In genomic region chr4:95177753-95178152, GRCm38 (mm10) we compare ENCODE assay signal across 20 mouse cellular contexts.
DNase-seq lines count a peak whose midpoint lies in the region; ATAC-seq and TF ChIP-seq lines count a peak whose summit lies in the region.
"Had no signal": no experiment of that assay in that cellular context is flagged by ENCODE, and none has a peak within 500 bp of the region (broad histone marks: within the 10 kb centered on the region; RNA-seq: fewer than 3 reads in every experiment).

No protein-coding gene starts in this region.

- H3K36me3 ChIP-seq in megakaryocyte, embryonic 14.5 days (replicated peaks; ENCODE audit: low read length) = no peaks in the 10 kb centered on the region
- H3K36me3 ChIP-seq in C2C12 (ENCODE audit: control insufficient read depth, insufficient read depth) (no peaks in the 10 kb centered on the region), myocyte (ENCODE audit: control insufficient read depth, insufficient read depth) (no peaks in the 10 kb centered on the region)
- H3K36me3 ChIP-seq in forebrain, postnatal 0 days (ENCODE audit: insufficient read depth) = no peaks in the 10 kb centered on the region
- H3K36me3 ChIP-seq: embryonic facial prominence, embryonic 15.5 days; forebrain, embryonic 12.5 days; heart, embryonic 12.5 days; hindbrain, embryonic 10.5 days had no signal

- ATAC-seq in megakaryocyte, adult 5-6 weeks (ENCODE audit: poor library complexity, severe bottlenecking) = no peak
- peak; percentile 76 for ATAC-seq in common myeloid progenitor, adult 5-6 weeks (replicated peaks; ENCODE audit: low read depth, poor library complexity, severe bottlenecking)
- no peak for ATAC-seq in forebrain, postnatal 0 days
- ATAC-seq: intestine, embryonic 16.5 days had no signal

- no peaks in the 10 kb centered on the region for H3K27me3 ChIP-seq in megakaryocyte, embryonic 14.5 days (replicated peaks)
- H3K27me3 ChIP-seq in C2C12 (ENCODE audit: control insufficient read depth, insufficient read depth, insufficient read length) (no peaks in the 10 kb centered on the region), myocyte (ENCODE audit: control insufficient read depth, insufficient read depth, insufficient read length) (no peaks in the 10 kb centered on the region)
- H3K27me3 ChIP-seq in forebrain, postnatal 0 days (ENCODE audit: insufficient read depth, low read length) = no peaks in the 10 kb centered on the region
- H3K27me3 ChIP-seq: embryonic facial prominence, embryonic 15.5 days; heart, embryonic 12.5 days had no signal

- 90% methylated on average over 2 of the region's 2 CpGs for whole genome bisulfite sequencing in forebrain, postnatal 0 days

- H3K9me3 ChIP-seq in megakaryocyte, embryonic 14.5 days = no peaks in the 10 kb centered on the region
- no peaks in the 10 kb centered on the region for H3K9me3 ChIP-seq in forebrain, postnatal 0 days (ENCODE audit: low read length)
- H3K9me3 ChIP-seq: embryonic facial prominence, embryonic 15.5 days; forebrain, embryonic 12.5 days; heart, embryonic 12.5 days; hindbrain, embryonic 10.5 days had no signal

- H3ac ChIP-seq in C2C12 (ENCODE audit: control insufficient read depth, insufficient read length, low read depth) (peak overlapping the region; percentile 12), myocyte (ENCODE audit: control insufficient read depth, insufficient read length) (no peak overlapping the region)

- H3K4me1 ChIP-seq in megakaryocyte, embryonic 14.5 days = peaks cover 57% of the 10 kb centered on the region
- no peaks in the 10 kb centered on the region for H3K4me1 ChIP-seq in forebrain, postnatal 0 days (ENCODE audit: insufficient read depth)
- H3K4me1 ChIP-seq: embryonic facial prominence, embryonic 15.5 days; forebrain, embryonic 12.5 days had no signal

- H3K79me2 ChIP-seq in C2C12 (ENCODE audit: control insufficient read depth, insufficient read depth) (no peaks in the 10 kb centered on the region), myocyte (ENCODE audit: control insufficient read depth, insufficient read depth) (no peaks in the 10 kb centered on the region)

- TF ChIP-seq CTCF in C2C12 (IDR thresholded peaks at IDR 0.05; ENCODE audit: control insufficient read depth, insufficient read depth, insufficient read length) = no peak
- no peak for TF ChIP-seq CTCF in forebrain, postnatal 0 days (IDR thresholded peaks at IDR 0.05; ENCODE audit: low read depth)

- no peak overlapping the region for H3K9ac ChIP-seq in forebrain, postnatal 0 days
- H3K9ac ChIP-seq: embryonic facial prominence, embryonic 15.5 days; forebrain, embryonic 12.5 days; heart, embryonic 12.5 days; hindbrain, embryonic 14.5 days had no signal

- peak overlapping the region; percentile 72 for H3K4me3 ChIP-seq in megakaryocyte, embryonic 14.5 days (replicated peaks)
- H3K4me3 ChIP-seq in C2C12 (ENCODE audit: insufficient read depth, poor library complexity, severe bottlenecking) (no peak overlapping the region), myocyte (no peak overlapping the region)
- H3K4me3 ChIP-seq in forebrain, postnatal 0 days (ENCODE audit: low read depth, low read length) = no peak overlapping the region
- H3K4me3 ChIP-seq: embryonic facial prominence, embryonic 15.5 days; forebrain, embryonic 12.5 days; gastrocnemius, adult 2 months; heart, embryonic 12.5 days; hindbrain, embryonic 10.5 days had no signal

- no peak for TF ChIP-seq POLR2A in myocyte (IDR thresholded peaks at IDR 0.05; ENCODE audit: insufficient read length, low read depth)

- H3K27ac ChIP-seq in forebrain, postnatal 0 days (ENCODE audit: low read depth, low read length) = no peak overlapping the region
- H3K27ac ChIP-seq: embryonic facial prominence, embryonic 15.5 days; forebrain, embryonic 12.5 days; gastrocnemius, adult 2 months; hindbrain, embryonic 10.5 days; hindbrain, embryonic 14.5 days had no signal

- DNase-seq in cerebellum, postnatal 14 days = no peak
- no peak for DNase-seq in liver
- no peak for DNase-seq in forebrain, postnatal 0 days
- DNase-seq: adrenal gland, postnatal 14 days; cerebellum, adult 18-20 months; cerebellum, adult 9-11 months; embryo, embryonic 11 days; gastrocnemius, adult 2 months; heart, adult 18-20 months had no signal

- peak overlapping the region; percentile 39 for H3K4me2 ChIP-seq in myocyte (ENCODE audit: low read depth)
- no peak overlapping the region for H3K4me2 ChIP-seq in forebrain, postnatal 0 days (ENCODE audit: low read depth)
- H3K4me2 ChIP-seq: embryonic facial prominence, embryonic 15.5 days; forebrain, embryonic 12.5 days; heart, embryonic 12.5 days; hindbrain, embryonic 14.5 days had no signal

- H3K79me3 ChIP-seq in C2C12 (ENCODE audit: low read depth) = no peaks in the 10 kb centered on the region

TF ChIP-seq in C2C12, 6 proteins besides CTCF, POLR2A, EP300 and RAD21:
- TF ChIP-seq FOSL1 (IDR thresholded peaks at IDR 0.05; ENCODE audit: insufficient read depth, low read length, poor library complexity, severe bottlenecking) (no peak), MYOD1 (IDR thresholded peaks at IDR 0.05; ENCODE audit: control insufficient read depth, insufficient read length, low read depth) (peak; percentile 63), MYOG (IDR thresholded peaks at IDR 0.05; ENCODE audit: control insufficient read depth, extremely low read depth, insufficient read length) (no peak)

TF ChIP-seq in myocyte, 11 proteins besides CTCF, POLR2A, EP300 and RAD21:
- TF ChIP-seq CEBPB (IDR thresholded peaks at IDR 0.05; ENCODE audit: insufficient read depth, poor library complexity, severe bottlenecking) (no peak), USF1 (IDR thresholded peaks at IDR 0.05; ENCODE audit: low read depth) (no peak), MYOD1 (IDR thresholded peaks at IDR 0.05; ENCODE audit: control insufficient read depth in 1 of 3, insufficient read length in 2 of 3, low read depth in 2 of 3) (peak in 2 of 3 experiments; percentile 46 to 57), MYOG (IDR thresholded peaks at IDR 0.05; ENCODE audit: control insufficient read depth in 1 of 3, insufficient read depth in 1 of 3, insufficient read length in 2 of 3, low read depth in 2 of 3) (peak in 1 of 3 experiments; percentile 35), MAX (IDR thresholded peaks at IDR 0.05; ENCODE audit: low read depth) (no peak), TCF12 (IDR thresholded peaks at IDR 0.05; ENCODE audit: insufficient read depth, poor library complexity, severe bottlenecking) (no peak), TCF3 (IDR thresholded peaks at IDR 0.05; ENCODE audit: insufficient read length, low read depth) (no peak), SRF (IDR thresholded peaks at IDR 0.05; ENCODE audit: control insufficient read depth, insufficient read length, low read depth) (peak; percentile 86), POLR2AphosphoS2 (IDR thresholded peaks at IDR 0.05; ENCODE audit: insufficient read length, low read depth) (no peak)
